Mouse (Mus musculus): Measurements from ENCODE around the gene Gm20388. TPM values are rescaled to one million over a fixed set of nuclear protein-coding genes. Genes with fewer than 3 reads are reported as not detected.
A peak's percentile ranks its signal among the peaks of the same experiment; 100 is the strongest.

Gm20388 gene
- polyA plus RNA-seq, 1 experiment from 2014 or later: not detected

GRCm38 (mm10) chr8:120351332-120352071, 440.9 kb downstream of the Gm20388 start:
- H3K4me3 ChIP-seq (ENCODE audit: low read depth, low read length): no peak overlapping the region
- 60% methylated on average over 7 of the region's 7 CpGs for WGBS
- H3K4me1 ChIP-seq (replicated peaks; ENCODE audit: control insufficient read depth, insufficient read depth): no peaks in the 10 kb centered on the region
- DNase-seq (ENCODE audit: low spot score) (no peak), ATAC-seq (ENCODE audit: low FRiP score, low TSS enrichment) (no peak)
- no peak overlapping the region for H3K9ac ChIP-seq (ENCODE audit: low read length)
- H3K36me3 ChIP-seq (ENCODE audit: control insufficient read depth, insufficient read depth, low read length): no peaks in the 10 kb centered on the region
- H3K4me2 ChIP-seq (replicated peaks; ENCODE audit: low read depth): no peak overlapping the region
- TF ChIP-seq CTCF (IDR thresholded peaks at IDR 0.05; ENCODE audit: low read depth): no peak
- no peak for TF ChIP-seq EP300 (optimal IDR thresholded peaks at IDR 0.05)
- H3K9me3 ChIP-seq (ENCODE audit: control insufficient read depth, low read length): no peaks in the 10 kb centered on the region
- H3K27ac ChIP-seq (replicated peaks): no peak overlapping the region
- no peaks in the 10 kb centered on the region for H3K27me3 ChIP-seq (ENCODE audit: control insufficient read depth, insufficient read depth, low read length)

- no peak overlapping the region for H3K4me3 ChIP-seq (ENCODE audit: low read depth, low read length)
- WGBS: 64% methylated on average over 10 of the region's 10 CpGs
- ATAC-seq (ENCODE audit: low FRiP score, low TSS enrichment) (no peak), DNase-seq (ENCODE audit: low spot score) (no peak)
- no peaks in the 10 kb centered on the region for H3K4me1 ChIP-seq (replicated peaks; ENCODE audit: control insufficient read depth, insufficient read depth)
- H3K4me2 ChIP-seq (replicated peaks; ENCODE audit: low read depth): no peak overlapping the region
- no peaks in the 10 kb centered on the region for H3K27me3 ChIP-seq (ENCODE audit: control insufficient read depth, insufficient read depth, low read length)
- H3K27ac ChIP-seq (replicated peaks): no peak overlapping the region
- no peak overlapping the region for H3K9ac ChIP-seq (ENCODE audit: low read length)
- no peaks in the 10 kb centered on the region for H3K36me3 ChIP-seq (ENCODE audit: control insufficient read depth, insufficient read depth, low read length)
- TF ChIP-seq EP300 (optimal IDR thresholded peaks at IDR 0.05) (no peak), CTCF (IDR thresholded peaks at IDR 0.05; ENCODE audit: low read depth) (no peak)
- no peaks in the 10 kb centered on the region for H3K9me3 ChIP-seq (ENCODE audit: control insufficient read depth, low read length)
These were observed 441.5 kb downstream of the Gm20388 start for GRCm38 (mm10) chr8:120352096-120352495.

- no peak overlapping the region for H3K27ac ChIP-seq (replicated peaks)
- no peak overlapping the region for H3K4me2 ChIP-seq (replicated peaks; ENCODE audit: low read depth)
- H3K4me3 ChIP-seq (ENCODE audit: low read depth, low read length): no peak overlapping the region
- no peaks in the 10 kb centered on the region for H3K9me3 ChIP-seq (ENCODE audit: control insufficient read depth, low read length)
- H3K27me3 ChIP-seq (ENCODE audit: control insufficient read depth, insufficient read depth, low read length): no peaks in the 10 kb centered on the region
- H3K9ac ChIP-seq (ENCODE audit: low read length): no peak overlapping the region
- no peak for TF ChIP-seq EP300 (optimal IDR thresholded peaks at IDR 0.05)
- peak; percentile 38 for TF ChIP-seq CTCF (IDR thresholded peaks at IDR 0.05; ENCODE audit: low read depth)
- DNase-seq (ENCODE audit: low spot score): no peak
- 0 out of 2 replicates have a peak, but pooled peaks have one; percentile 22 for ATAC-seq (ENCODE audit: low FRiP score, low TSS enrichment)
- H3K36me3 ChIP-seq (ENCODE audit: control insufficient read depth, insufficient read depth, low read length): no peaks in the 10 kb centered on the region
- 50% methylated on average over 9 of the region's 9 CpGs for WGBS
- H3K4me1 ChIP-seq (replicated peaks; ENCODE audit: control insufficient read depth, insufficient read depth): no peaks in the 10 kb centered on the region
These were observed 445.4 kb downstream of the Gm20388 start for GRCm38 (mm10) chr8:120356067-120356466.

DNA sequence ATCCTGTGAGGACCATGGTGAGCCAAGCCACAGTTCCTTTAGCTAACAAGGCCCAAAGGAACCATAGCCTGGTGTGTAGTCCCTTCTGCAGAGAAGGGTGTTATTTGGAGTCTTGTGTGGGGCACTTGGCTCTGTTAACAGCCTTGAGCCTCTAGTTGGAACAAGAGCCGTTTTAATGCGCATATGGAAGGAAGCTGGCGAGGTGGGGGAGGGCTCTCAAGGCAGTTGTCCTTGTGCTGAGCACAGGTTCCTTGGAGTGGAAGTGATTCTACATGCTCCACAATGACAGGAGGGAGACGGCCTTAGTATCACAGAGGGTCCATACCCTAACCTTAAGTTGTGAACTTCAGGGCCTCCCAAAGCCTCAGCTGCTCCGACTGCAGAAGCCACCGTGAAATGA, 446.9 kb downstream of the Gm20388 start:
- Histone ChIP-seq H3K4me1 (replicated peaks; ENCODE audit: control insufficient read depth, insufficient read depth) (no peaks in the 10 kb centered on the region), H3K27ac (replicated peaks) (no peak overlapping the region), H3K4me2 (replicated peaks; ENCODE audit: low read depth) (no peak overlapping the region), H3K27me3 (ENCODE audit: control insufficient read depth, insufficient read depth, low read length) (no peaks in the 10 kb centered on the region), H3K36me3 (ENCODE audit: control insufficient read depth, insufficient read depth, low read length) (no peaks in the 10 kb centered on the region), H3K4me3 (ENCODE audit: low read depth, low read length) (no peak overlapping the region), H3K9me3 (ENCODE audit: control insufficient read depth, low read length) (no peaks in the 10 kb centered on the region), H3K9ac (ENCODE audit: low read length) (no peak overlapping the region)
- DNase-seq (ENCODE audit: low spot score): no peak
- no peak for ATAC-seq (ENCODE audit: low FRiP score, low TSS enrichment)
- WGBS: 86% methylated on average over 6 of the region's 6 CpGs
- TF ChIP-seq CTCF (IDR thresholded peaks at IDR 0.05; ENCODE audit: low read depth): no peak

GRCm38 (mm10) chr8:120361301-120361700, 450.7 kb downstream of the Gm20388 start:
- H3K4me3 ChIP-seq (ENCODE audit: low read depth, low read length): no peak overlapping the region
- no peak overlapping the region for H3K27ac ChIP-seq (replicated peaks)
- H3K4me2 ChIP-seq (replicated peaks; ENCODE audit: low read depth): no peak overlapping the region
- H3K36me3 ChIP-seq (ENCODE audit: control insufficient read depth, insufficient read depth, low read length): no peaks in the 10 kb centered on the region
- no peaks in the 10 kb centered on the region for H3K9me3 ChIP-seq (ENCODE audit: control insufficient read depth, low read length)
- TF ChIP-seq CTCF (IDR thresholded peaks at IDR 0.05; ENCODE audit: low read depth) (no peak), EP300 (optimal IDR thresholded peaks at IDR 0.05) (no peak)
- ATAC-seq (ENCODE audit: low FRiP score, low TSS enrichment): no peak
- no peak overlapping the region for H3K9ac ChIP-seq (ENCODE audit: low read length)
- no peak for DNase-seq (ENCODE audit: low spot score)
- H3K27me3 ChIP-seq (ENCODE audit: control insufficient read depth, insufficient read depth, low read length): no peaks in the 10 kb centered on the region
- H3K4me1 ChIP-seq (replicated peaks; ENCODE audit: control insufficient read depth, insufficient read depth): peaks cover 3% of the 10 kb centered on the region; the same call in 1 of the 2 replicates
- WGBS: 70% methylated on average over 8 of the region's 8 CpGs

DNA sequence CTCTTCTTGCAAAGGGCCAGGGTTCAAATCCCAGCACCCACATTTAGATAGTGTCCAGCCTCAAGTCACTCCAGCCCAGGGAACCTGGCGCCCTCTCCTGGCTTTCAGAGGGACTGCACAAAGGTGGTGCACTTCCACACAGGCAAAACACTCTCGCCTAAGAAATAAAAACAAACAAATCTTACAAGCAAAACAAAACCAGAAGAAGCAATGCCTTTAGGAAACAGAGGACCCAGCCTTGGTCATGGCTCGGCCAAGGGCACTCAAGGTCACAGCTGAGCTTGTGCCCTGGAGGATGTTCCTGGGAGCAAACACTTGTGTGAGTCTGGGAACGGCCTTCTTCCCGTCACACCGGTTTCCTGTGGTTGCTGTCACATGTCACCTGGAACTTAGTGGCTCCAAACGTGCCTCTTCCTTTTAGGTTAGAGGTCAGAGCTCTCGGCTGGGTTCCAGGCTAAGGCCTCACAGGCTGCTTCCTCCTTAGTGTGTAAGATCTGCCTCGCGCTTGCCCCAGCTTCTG, 453.0 kb downstream of the Gm20388 start:
- Histone ChIP-seq H3K27me3 (ENCODE audit: control insufficient read depth, insufficient read depth, low read length) (no peaks in the 10 kb centered on the region), H3K36me3 (ENCODE audit: control insufficient read depth, insufficient read depth, low read length) (no peaks in the 10 kb centered on the region), H3K4me3 (ENCODE audit: low read depth, low read length) (no peak overlapping the region), H3K4me1 (replicated peaks; ENCODE audit: control insufficient read depth, insufficient read depth) (peaks cover 5% of the 10 kb centered on the region), H3K27ac (replicated peaks) (peak overlapping the region; percentile 78), H3K9ac (ENCODE audit: low read length) (no peak overlapping the region), H3K4me2 (replicated peaks; ENCODE audit: low read depth) (no peak overlapping the region), H3K9me3 (ENCODE audit: control insufficient read depth, low read length) (no peaks in the 10 kb centered on the region)
- WGBS: 45% methylated on average over 10 of the region's 10 CpGs
- TF ChIP-seq EP300 (optimal IDR thresholded peaks at IDR 0.05) (no peak), CTCF (IDR thresholded peaks at IDR 0.05; ENCODE audit: low read depth) (peak; percentile 79)
- DNase-seq (ENCODE audit: low spot score) (peak; percentile 71), ATAC-seq (ENCODE audit: low FRiP score, low TSS enrichment) (peak; percentile 66)
